Mouse (Mus musculus): ENCODE measurements around the gene Gm20388. TPM values are rescaled to one million over a fixed set of nuclear protein-coding genes. Genes with fewer than 3 reads are reported as not detected.

The Gm20388 gene
- polyA plus RNA-seq, 1 experiment from 2014 or later: 2.5 TPM

GRCm38 (mm10) chr8:120471752-120472151 lies 561.1 kb downstream of the Gm20388 start:
- Histone ChIP-seq H3K27ac (peak overlapping the region; percentile 26; the same call in 1 of the 2 replicates), H3K4me1 (peaks cover 72% of the 10 kb centered on the region), H3K4me3 (no peak overlapping the region), H3K27me3 (ENCODE audit: low read depth, poor library complexity, severe bottlenecking) (peaks cover 52% of the 10 kb centered on the region), H3K36me3 (no peaks in the 10 kb centered on the region), H3K9me3 (replicated peaks) (no peaks in the 10 kb centered on the region)
- 31% methylated on average over 2 of the region's 2 CpGs for WGBS
- DNase-seq (ENCODE audit: low spot score): no peak

DNA sequence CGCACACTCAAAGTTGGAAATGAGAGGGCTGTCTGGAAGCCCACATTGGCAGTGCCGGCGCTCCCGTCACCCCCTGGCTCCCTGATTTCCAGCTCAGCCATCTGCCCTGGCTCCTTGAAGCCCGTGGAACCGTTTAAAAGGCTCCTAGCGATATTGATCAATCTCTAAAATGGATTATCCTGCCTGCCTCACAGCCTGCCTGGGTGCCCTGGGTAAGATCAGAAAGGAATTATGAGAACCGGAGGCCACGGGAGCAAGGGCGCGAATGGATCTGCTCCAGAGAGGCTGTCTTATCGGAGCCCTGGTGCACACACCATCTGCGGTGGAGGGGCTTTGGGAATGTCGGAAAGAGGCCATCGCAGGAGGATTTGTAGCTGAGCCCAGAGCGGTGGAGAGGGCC lies 561.6 kb downstream of the Gm20388 start:
- peak overlapping the region; percentile 26; the same call in 1 of the 2 replicates for H3K27ac ChIP-seq
- no peaks in the 10 kb centered on the region for H3K9me3 ChIP-seq (replicated peaks)
- H3K4me1 ChIP-seq: peaks cover 72% of the 10 kb centered on the region
- peaks cover 47% of the 10 kb centered on the region for H3K27me3 ChIP-seq (ENCODE audit: low read depth, poor library complexity, severe bottlenecking)
- H3K4me3 ChIP-seq: 0 out of 2 replicates have a peak overlapping the region, but pooled peaks have one; percentile 0
- 34% methylated on average over 16 of the region's 16 CpGs for WGBS
- H3K36me3 ChIP-seq: no peaks in the 10 kb centered on the region
- DNase-seq (ENCODE audit: low spot score): no peak

DNA sequence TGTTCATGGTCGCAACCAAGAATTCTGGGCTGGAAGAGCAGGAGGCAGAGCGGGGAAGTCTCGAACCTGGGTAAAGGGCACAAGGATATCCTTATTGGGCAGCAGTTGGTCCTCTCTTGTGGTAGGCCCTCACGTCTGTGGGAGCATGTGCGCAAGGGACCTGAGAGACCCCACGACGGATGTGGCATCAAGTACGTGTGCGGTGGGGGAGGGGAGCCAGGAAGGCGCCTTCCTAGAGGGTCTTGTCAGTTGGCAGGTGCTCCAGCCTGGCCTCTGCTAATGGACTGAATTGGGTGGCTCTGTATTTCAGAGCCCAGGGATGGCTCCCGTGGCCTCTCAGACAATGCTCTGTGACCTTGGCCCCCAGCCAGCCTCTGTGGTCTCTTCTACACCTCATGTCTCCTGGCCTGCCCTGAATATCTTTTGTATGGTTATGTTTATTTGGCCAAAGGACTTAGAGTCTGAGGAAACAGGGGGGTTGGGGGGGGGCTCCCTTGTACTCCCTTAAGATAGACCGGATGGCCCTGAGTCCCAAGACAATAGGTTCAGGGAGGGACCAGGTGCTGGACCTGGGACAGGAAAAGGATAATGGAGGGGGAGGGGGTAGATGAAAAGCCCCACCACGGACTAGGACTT lies 563.2 kb downstream of the Gm20388 start:
- no peak overlapping the region for H3K4me3 ChIP-seq
- 0 out of 2 replicates have a peak overlapping the region, but pooled peaks have one; percentile 4 for H3K27ac ChIP-seq
- 91% methylated on average over 13 of the region's 13 CpGs for WGBS
- DNase-seq (ENCODE audit: low spot score): no peak
- H3K36me3 ChIP-seq: no peaks in the 10 kb centered on the region
- H3K4me1 ChIP-seq: peaks cover 85% of the 10 kb centered on the region
- peaks cover 34% of the 10 kb centered on the region for H3K27me3 ChIP-seq (ENCODE audit: low read depth, poor library complexity, severe bottlenecking)
- no peaks in the 10 kb centered on the region for H3K9me3 ChIP-seq (replicated peaks)

DNA sequence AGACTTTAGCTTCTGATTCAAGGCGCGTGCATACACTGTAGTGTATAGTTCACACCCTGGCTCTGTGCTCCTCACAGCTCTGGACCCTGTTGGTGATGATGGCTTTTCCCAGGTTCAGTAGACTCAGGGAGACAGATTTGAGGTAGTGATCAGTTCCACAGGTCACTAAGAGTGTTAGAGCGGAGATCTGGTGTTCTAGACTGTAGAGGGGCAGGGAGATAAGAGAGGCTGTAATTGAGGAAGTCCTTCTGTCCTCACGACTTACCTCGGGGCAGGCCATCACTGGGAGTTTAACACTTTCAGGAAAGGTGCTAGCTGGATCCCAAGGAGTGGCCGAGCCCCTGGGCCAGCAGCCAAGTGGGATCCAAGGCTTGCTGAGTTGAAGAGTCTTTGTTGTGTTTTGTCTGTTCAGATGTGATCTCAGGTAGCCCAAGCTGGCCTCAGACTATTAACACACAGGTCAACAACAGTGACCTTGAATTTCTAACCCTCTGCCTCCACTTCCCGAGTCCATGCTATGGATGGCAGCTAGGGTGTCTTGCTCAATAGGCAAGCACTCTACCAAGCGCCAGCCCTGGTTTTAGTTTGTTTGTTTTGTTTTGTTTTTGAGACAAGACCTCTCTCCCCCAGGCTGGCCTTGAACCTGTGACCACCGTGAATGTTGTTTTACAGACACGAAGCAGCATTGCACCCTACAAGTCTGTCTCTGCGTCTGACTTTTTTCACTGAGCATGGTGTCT lies 564.0 kb downstream of the Gm20388 start:
- Histone ChIP-seq H3K36me3 (no peaks in the 10 kb centered on the region), H3K27ac (0 out of 2 replicates have a peak overlapping the region, but pooled peaks have one; percentile 14), H3K4me3 (no peak overlapping the region), H3K9me3 (replicated peaks) (no peaks in the 10 kb centered on the region), H3K4me1 (peaks cover 90% of the 10 kb centered on the region), H3K27me3 (ENCODE audit: low read depth, poor library complexity, severe bottlenecking) (peaks cover 34% of the 10 kb centered on the region)
- WGBS: 71% methylated on average over 11 of the region's 11 CpGs
- no peak for DNase-seq (ENCODE audit: low spot score)

DNA sequence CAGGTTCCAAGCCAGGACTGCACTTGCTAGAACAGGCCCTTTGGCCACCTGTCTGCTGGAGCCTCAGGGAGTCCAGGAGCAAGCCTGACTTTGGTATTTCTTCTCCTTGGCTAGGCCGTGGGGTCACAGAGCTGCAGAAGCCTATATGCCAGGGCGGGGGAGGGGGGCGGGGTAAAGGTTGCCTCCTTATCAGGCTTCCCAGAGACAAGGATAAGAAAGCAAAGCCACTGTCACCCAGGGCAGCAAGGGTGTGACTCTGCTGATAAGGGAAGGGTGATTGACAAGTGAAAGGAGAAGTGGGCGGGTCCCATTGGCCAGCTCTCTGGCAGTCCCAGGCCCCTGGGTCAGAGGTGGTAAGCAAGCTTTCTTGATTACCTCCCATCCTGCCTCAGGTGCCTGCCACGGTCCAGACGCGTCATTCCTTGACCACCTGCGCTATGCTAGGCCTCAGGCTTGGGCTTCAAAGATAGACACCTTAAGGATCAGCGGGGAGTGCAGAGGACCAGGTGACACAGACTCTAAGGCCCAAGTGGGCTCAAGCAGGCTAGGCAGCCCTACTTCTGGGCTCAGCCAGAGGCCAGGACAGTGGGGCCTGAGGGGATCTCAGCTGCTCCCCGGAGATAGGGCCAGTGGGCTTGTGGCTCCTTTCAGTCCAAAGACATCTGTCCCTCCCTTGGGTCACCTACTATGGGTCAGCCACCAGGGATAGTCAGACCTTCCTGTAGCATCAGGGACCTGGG lies 565.0 kb downstream of the Gm20388 start:
- no peak overlapping the region for H3K4me3 ChIP-seq
- 58% methylated on average over 10 of the region's 10 CpGs for WGBS

DNA sequence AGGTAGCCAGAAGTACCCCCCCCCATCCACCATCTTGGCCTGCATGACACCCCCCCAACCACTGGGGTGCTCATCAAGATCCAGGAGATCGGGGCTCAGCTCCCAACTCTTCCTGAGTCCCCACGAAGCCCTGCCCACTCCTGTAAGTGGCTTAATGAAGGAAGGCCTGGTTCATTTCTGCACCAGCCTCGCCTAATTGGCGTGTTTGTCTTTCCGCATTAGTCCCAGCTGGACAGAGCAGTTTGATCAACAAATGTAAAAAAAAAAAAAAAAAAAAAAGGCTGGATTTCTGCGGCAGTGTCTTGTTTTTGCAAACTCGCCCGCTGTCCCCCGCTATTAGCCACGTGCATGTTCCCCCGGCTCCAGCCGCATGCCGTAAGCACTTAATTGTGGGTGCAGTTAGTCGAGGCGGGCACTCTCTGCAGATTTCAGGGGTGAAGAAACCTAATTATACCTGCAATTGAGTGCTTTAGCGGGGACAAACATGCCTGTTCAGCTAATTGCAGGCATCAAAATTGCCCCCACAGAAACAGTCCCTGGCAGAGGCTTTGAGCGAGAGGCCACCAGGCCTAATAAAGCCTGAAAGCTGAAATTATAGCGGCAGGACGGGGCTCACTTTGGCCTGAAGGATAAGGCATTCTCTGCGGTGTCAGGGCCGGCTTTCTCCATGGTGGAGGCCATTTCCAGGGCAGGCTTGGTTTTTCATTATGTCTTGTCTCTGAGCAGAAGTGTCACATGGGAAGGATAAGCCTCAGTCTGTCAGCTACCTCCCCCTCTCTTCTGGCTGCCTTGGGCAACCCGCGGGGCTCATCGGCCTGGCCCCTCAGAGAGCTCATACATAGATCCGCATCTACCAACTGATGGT lies 566.3 kb downstream of the Gm20388 start:
- Histone ChIP-seq H3K27ac (peak overlapping the region; percentile 59), H3K27me3 (ENCODE audit: low read depth, poor library complexity, severe bottlenecking) (peaks cover 24% of the 10 kb centered on the region), H3K36me3 (no peaks in the 10 kb centered on the region), H3K4me3 (no peak overlapping the region), H3K9me3 (replicated peaks) (no peaks in the 10 kb centered on the region), H3K4me1 (peaks cover 84% of the 10 kb centered on the region)
- WGBS: 43% methylated on average over 25 of the region's 25 CpGs
- no peak for DNase-seq (ENCODE audit: low spot score)

More for the DNA sequence above, 565.0 kb downstream of the Gm20388 start:
- Histone ChIP-seq H3K27ac (peak overlapping the region; percentile 46), H3K27me3 (ENCODE audit: low read depth, poor library complexity, severe bottlenecking) (peaks cover 25% of the 10 kb centered on the region), H3K4me1 (peaks cover 86% of the 10 kb centered on the region), H3K36me3 (no peaks in the 10 kb centered on the region), H3K9me3 (replicated peaks) (no peaks in the 10 kb centered on the region)
- DNase-seq (ENCODE audit: low spot score): no peak

- peaks cover 78% of the 10 kb centered on the region for H3K4me1 ChIP-seq
- 90% methylated on average over 11 of the region's 11 CpGs for WGBS
- H3K4me3 ChIP-seq: no peak overlapping the region
- DNase-seq (ENCODE audit: low spot score): no peak
- H3K27me3 ChIP-seq (ENCODE audit: low read depth, poor library complexity, severe bottlenecking): peaks cover 24% of the 10 kb centered on the region
- H3K9me3 ChIP-seq (replicated peaks): no peaks in the 10 kb centered on the region
- no peaks in the 10 kb centered on the region for H3K36me3 ChIP-seq
- peak overlapping the region; percentile 28; the same call in 1 of the 2 replicates for H3K27ac ChIP-seq
These were observed 568.1 kb downstream of the Gm20388 start for GRCm38 (mm10) chr8:120478754-120479153.

DNA sequence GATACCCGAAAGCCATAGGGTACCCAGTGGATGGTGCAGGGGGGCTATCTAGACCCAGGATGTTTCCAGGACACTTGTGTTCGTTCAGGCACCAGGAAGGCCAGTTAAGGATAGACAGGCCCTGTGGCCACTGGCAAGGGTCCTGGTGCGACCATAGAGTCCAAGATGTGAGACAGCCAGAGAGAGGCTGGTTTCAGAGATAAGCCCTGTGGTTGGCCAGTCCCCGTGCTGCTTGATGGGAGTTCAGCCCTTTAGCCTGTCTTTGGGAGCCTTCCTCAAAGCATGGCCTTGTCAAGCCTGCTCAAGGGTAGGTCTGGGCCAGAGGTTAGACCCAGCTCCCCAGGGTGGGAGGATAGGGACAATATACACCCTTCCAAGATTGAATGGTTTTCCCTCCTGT lies 569.0 kb downstream of the Gm20388 start:
- Histone ChIP-seq H3K4me3 (no peak overlapping the region), H3K27ac (no peak overlapping the region), H3K27me3 (ENCODE audit: low read depth, poor library complexity, severe bottlenecking) (peaks cover 26% of the 10 kb centered on the region), H3K9me3 (replicated peaks) (no peaks in the 10 kb centered on the region), H3K36me3 (no peaks in the 10 kb centered on the region), H3K4me1 (peaks cover 78% of the 10 kb centered on the region)
- 93% methylated on average over 4 of the region's 4 CpGs for WGBS
- DNase-seq (ENCODE audit: low spot score): no peak

DNA sequence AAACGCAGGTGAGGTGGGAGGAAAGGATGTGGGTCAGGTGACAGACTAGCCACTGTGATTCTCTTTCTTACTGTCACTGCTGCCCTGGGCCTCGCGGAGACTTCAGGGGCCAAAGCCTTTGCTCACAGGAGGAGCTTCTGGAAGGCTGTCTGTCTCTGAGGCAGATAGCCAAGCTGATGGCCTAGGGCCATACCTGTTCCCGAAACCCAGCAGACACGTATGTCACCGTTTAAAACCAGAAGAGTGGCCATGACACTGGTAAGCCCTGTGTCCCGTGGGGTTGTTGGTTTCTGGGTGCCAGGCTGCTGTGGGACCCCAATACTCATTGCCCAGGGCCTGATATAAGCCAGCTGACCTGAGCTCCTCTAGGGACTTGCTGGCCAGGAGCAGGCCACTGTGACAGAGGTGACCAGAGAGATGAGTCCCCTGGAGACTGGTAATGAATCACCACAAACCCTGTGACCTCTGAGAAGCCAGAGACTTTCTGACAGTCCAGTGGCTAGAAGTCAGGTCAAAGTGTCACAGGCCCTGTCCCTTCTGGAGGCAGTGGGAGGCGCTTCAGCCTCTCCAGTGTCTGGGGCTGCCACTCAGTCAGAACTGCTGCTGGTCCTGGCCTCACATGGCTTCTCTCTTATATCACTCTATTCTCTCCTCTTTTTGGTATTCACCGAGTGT lies 571.5 kb downstream of the Gm20388 start:
- H3K27ac ChIP-seq: no peak overlapping the region
- H3K4me1 ChIP-seq: peaks cover 78% of the 10 kb centered on the region
- H3K36me3 ChIP-seq: no peaks in the 10 kb centered on the region
- peaks cover 25% of the 10 kb centered on the region for H3K27me3 ChIP-seq (ENCODE audit: low read depth, poor library complexity, severe bottlenecking)
- H3K4me3 ChIP-seq: no peak overlapping the region
- no peaks in the 10 kb centered on the region for H3K9me3 ChIP-seq (replicated peaks)
- no peak for DNase-seq (ENCODE audit: low spot score)
- 69% methylated on average over 9 of the region's 9 CpGs for WGBS

DNA sequence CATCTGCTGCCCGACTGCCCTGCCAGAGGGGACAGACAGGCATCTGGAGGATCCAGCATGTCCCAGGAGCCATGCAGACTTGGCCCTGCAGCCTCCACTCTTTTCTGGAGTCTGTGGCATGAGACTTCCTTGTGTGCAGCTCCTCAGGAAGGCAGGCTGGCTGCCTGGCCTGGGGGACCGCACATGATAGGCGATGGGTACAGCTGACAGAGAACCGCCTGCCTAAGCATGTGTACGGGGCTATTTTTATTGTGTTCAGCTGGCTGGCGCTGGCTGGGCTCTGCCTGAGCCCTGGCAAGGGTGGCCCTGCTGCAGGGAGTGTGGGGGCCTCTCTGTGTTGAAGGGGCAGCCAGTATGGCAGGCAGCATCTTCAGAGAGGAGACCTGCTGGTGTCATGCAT lies 573.8 kb downstream of the Gm20388 start:
- Histone ChIP-seq H3K27ac (peak overlapping the region; percentile 91), H3K4me3 (no peak overlapping the region), H3K9me3 (replicated peaks) (no peaks in the 10 kb centered on the region), H3K36me3 (no peaks in the 10 kb centered on the region), H3K4me1 (peaks cover 81% of the 10 kb centered on the region), H3K27me3 (ENCODE audit: low read depth, poor library complexity, severe bottlenecking) (peaks cover 25% of the 10 kb centered on the region)
- DNase-seq (ENCODE audit: low spot score): no peak
- 72% methylated on average over 6 of the region's 6 CpGs for WGBS

DNA sequence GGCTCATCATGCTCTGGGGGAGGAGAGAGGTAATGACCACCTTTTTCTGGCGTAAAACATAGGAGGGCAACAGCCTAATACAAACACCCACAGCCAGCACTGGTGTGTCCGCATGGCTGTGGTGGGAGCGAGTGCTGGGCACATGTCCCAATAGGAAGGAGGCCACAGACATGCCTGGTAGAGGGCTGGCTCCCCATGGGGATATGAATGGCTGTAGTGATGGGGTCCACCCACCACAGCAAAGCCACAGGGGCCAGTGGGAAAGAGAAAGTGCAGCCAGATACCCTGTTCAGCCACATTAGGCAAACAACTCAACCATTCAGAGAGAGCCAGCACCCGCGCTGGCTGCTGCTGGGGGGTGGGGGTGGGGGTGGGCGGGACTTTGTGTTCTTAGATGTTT lies 574.5 kb downstream of the Gm20388 start:
- 34% methylated on average over 6 of the region's 6 CpGs for WGBS
- Histone ChIP-seq H3K4me1 (peaks cover 84% of the 10 kb centered on the region), H3K36me3 (no peaks in the 10 kb centered on the region), H3K9me3 (replicated peaks) (no peaks in the 10 kb centered on the region), H3K27me3 (ENCODE audit: low read depth, poor library complexity, severe bottlenecking) (peaks cover 27% of the 10 kb centered on the region), H3K4me3 (peak overlapping the region; percentile 74; the same call in 1 of the 2 replicates), H3K27ac (peak overlapping the region; percentile 91)
- no peak for DNase-seq (ENCODE audit: low spot score)
